Mouse (Mus musculus) regulatory T cell (primary cell): Measurements from ENCODE around the gene Aldh16a1.
"Not testable (repeated sequence)": the region's sequence is repeated elsewhere in the genome, so short reads cannot be mapped to it uniquely, and the experiment has no call there.

ENCODE experiments used
- in situ Hi-C: fragments of 300-600 bp; cut with MboI, MseI; formaldehyde crosslinking; loops from one replicate; pipeline ENCODE4 v1.15.1; 2025; ENCODE audit warnings: high pct_unique_total_duplicates

Aldh16a1 gene

GRCm38 (mm10) chr7:45119780-45120709, 34.3 kb downstream of the Aldh16a1 start:
- in situ Hi-C loops: loop anchor here (10.0 kb wide), 1 partner anchor 265 kb away; the partner anchor contains the start of gene Pnkp

- in situ Hi-C loops: no loop called here
Observed at GRCm38 (mm10) chr7:45118336-45118735, 36.0 kb downstream of the Aldh16a1 start.

- in situ Hi-C loops: no loop called here
Observed at GRCm38 (mm10) chr7:45117566-45117965, 36.8 kb downstream of the Aldh16a1 start.

DNA sequence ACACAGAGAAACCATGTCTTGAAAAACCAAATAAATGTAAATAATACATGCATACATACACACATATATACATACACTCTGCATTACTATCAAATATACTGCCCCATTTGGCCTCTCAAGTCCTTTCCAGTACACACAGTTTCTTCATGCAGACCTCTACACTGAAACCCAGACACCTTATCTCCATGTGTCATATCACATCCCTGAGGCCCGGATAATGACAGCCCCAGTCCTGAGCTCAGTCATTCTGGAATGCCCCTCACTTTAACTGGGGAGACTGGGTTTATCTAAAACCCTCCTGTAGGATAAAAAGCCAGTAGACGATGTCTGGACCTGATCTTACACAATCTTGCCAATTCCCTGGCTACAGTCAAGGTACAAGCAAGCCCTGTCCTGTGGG, 40.9 kb downstream of the Aldh16a1 start:
- in situ Hi-C loops: no loop called here

GRCm38 (mm10) chr7:45112529-45112928, 41.9 kb downstream of the Aldh16a1 start:
- in situ Hi-C loops: no loop called here

DNA sequence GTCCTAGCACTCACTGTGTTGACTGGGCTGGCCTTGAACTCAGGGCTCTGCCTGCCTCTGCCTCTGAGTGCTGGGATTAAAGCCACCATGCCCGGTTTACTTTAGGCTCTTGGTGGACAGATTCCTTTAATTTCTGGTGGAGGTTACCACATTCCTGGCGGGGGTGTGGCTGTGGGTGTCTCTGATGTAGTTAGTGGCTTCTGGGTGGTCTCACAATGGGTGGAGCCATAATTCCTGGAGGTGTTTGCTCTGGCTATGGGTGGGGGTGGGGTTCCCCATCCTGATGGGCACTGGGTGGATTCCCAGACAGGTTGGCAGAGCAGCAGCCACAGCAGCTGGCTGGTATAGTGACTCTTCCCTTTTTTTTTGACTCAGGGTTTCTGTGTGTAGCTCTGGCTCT, 42.4 kb downstream of the Aldh16a1 start:
- in situ Hi-C loops: no loop called here

DNA sequence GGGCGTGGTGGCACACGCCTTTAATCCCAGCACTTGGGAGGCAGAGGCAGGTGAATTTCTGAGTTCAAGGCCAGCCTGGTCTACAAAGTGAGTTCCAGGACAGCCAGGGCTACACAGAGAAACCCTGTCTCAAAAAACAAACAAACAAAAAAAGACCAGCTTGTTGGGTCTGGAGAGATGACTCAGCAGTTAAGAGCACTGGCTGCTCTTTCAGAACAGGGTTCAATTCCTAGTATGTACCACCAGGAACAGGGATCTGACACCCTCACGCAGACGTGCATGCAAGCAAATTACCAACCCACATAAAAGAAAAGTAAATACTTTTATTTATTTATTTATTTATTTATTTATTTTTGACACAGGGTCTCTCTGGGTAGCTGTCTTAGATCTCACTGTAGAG, 44.3 kb downstream of the Aldh16a1 start:
- in situ Hi-C loops: not testable (repeated sequence)

DNA sequence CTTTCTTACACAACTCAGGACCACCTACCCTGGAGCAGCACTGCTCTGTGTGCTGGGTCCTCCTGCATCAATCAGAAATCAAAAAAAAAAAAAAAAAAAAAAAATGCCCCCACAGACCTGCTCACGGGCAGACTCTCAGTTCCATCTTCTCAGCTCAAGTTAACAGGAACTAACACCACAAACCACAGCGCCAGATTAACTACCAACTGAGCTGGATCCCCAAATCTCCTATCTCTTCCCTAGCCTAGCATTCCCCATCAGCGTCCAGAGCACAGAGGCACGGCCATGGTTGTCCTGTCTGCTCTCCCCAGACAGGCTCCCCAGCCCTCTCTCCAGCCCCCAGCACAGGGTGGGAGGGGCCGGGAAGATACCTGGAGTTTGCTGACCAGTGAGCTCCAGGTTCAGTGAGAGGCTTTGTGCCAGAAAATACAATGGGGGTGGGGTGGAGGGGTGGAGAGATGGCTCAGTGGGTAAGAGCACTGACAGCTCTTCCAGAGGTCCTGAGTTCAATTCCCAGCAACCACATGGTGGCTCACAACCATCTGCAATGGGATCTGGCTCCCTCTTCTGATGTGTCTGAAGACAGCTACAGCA, 47.2 kb downstream of the Aldh16a1 start:
- in situ Hi-C loops: no loop called here

DNA sequence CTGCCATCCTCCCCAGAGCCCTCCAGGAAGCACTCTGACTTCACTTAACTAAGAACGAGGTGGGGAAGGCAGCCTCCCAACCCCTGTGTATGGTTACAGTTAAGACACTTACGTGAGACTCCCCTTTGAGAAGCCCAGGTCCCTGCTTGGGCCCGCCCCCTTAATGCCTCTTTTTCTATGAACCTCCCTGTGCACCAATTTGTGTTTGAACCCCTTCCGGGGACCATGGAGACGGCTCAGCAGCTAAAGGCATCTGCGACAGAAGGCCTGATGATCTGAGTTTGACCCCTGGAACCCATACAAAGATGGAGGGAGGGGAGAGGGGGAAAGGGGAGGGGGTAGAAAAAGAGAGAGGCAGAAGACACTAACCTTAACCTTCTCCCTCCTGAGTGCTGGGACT, 47.9 kb downstream of the Aldh16a1 start:
- in situ Hi-C loops: no loop called here

DNA sequence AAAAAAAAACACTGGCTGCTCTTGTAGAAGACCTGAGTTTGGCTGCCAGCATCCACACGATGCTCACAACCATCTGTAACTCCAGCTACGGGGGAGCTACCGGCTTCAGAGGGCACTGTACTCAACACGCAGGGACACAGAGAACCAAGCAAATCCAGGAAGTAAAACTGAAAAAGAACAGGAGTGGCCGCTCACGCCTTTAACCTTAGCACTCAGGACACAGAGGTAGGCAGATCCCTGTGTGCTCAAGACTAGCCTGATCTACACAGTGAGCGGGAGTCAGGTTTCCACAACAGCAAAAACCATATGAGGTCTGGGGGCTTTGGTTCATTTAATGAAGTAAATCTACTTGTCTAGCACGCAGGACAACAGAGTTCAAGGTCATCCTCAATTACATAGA, 48.9 kb downstream of the Aldh16a1 start:
- in situ Hi-C loops: no loop called here

DNA sequence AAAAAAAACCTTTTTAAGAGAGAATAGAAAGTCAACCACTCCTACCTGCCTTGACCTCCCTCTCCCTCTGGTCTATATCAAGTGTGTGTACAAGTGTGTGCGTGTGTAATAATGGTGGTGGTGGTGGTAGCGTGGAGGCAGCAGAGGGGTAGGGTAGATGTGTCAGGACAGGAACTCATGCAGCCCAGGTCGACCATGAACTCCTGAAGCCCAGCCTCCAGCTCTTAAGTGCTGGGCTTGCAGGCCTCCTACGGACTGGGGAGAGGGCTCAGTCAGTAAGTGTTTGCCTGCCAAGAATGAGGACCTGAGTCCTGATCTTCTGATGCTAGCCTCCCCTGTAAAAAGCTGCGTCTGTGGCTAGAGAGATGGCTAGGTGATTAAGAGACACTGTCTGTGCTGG, 49.4 kb downstream of the Aldh16a1 start:
- in situ Hi-C loops: no loop called here

GRCm38 (mm10) chr7:45103652-45104180, 50.7 kb downstream of the Aldh16a1 start, which contains the start of gene Fcgrt:
Gene Fcgrt (minus strand): TSS chr7:45103851.
- in situ Hi-C loops: no loop called here

DNA sequence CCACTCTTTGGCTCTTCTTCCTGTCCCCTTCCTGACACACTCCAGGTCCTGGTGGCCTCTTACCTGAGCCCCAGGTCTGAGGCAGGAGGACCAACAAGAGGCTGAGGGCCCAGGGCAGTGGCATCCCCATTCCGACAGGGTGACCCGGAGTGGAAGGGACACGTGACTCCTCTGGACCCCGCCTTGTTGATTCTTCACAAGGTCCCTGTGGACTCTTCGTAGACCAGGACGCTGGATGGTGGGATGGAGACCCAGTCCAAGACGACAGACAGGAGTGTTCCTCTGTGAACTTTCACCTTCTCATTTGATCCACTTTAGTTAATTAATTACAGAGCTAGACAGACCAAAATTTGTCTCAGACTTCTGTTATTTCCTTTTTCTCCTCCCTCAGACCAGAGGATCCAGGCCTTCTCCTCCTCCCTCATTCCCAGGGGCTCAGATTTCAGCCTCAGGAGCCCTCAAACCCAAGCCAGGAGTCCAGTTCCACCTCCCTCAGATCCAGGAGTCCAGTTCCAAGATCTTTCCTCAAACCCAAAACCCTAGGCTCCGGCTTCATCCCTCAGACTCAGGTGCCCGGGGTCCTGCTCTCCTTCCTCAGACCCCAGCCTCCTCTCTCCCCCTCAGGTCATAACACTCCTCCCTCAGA, 51.3 kb downstream of the Aldh16a1 start:
- in situ Hi-C loops: no loop called here

- in situ Hi-C loops: no loop called here
Observed at GRCm38 (mm10) chr7:45102441-45102840, 51.9 kb downstream of the Aldh16a1 start.

DNA sequence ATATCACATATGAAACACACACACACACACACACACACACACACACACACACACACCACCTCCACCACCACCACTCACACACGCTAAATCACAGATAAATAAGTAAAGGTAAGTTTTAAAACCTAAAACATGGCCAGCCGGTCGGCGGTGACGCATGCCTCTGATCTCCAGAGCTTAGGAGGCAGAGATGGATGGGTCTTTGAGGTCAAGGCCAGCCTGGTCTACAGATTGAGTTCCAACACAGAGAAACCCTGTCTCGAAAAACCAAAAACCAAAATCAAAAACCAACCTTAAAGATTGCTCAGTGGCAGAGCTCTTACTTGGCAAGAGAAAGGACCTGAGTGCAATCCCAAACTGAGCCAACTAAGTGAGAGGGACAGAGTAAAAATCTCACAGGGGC, 54.3 kb downstream of the Aldh16a1 start:
- in situ Hi-C loops: no loop called here

GRCm38 (mm10) chr7:45098541-45099240, 55.7 kb downstream of the Aldh16a1 start:
- in situ Hi-C loops: no loop called here

GRCm38 (mm10) chr7:45097479-45097878, 56.9 kb downstream of the Aldh16a1 start:
- in situ Hi-C loops: no loop called here

GRCm38 (mm10) chr7:45095965-45096364, 58.4 kb downstream of the Aldh16a1 start:
- in situ Hi-C loops: not testable (repeated sequence)

DNA sequence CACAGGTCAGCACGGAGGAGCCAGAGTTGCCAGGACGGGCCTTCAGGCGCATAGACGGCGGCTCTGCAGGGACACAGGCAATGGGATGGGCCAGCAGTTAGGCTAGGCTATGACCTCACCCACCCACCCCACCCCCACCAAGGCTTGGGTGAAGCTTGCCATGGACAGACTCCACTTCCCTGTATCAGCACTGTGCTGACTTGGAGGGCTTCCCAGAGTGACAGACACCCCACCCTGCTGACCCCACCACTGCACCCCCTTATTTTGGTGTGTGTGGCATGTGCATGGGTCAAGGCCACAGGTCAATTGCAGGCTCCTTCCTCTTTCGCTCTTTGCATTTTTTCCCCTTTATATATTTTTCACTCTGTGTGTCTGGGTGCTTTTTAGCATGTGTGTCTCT, 59.0 kb downstream of the Aldh16a1 start:
- in situ Hi-C loops: no loop called here

DNA sequence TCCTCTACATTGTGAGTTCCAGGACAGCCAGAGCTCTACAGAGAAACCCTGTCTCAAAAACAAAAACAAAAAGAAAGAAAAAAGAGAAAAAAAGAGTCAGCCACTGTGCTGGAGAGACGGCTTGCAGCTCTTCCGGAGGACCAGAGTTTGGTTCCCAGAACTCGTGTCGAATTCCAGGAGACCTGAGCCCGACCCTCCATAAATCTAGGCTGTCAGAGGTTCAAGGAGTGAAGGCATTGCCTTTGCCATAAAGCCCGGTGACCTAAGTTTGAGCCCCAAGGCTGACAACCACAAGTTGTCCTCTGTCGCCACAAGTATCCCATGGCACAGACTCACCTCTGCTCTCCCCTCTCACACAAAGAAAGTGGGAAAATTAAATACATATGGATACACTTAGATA, 60.3 kb downstream of the Aldh16a1 start:
- in situ Hi-C loops: no loop called here

- in situ Hi-C loops: no loop called here
Observed at GRCm38 (mm10) chr7:45093516-45093905, 60.9 kb downstream of the Aldh16a1 start.
